Mouse (Mus musculus): Measurements from ENCODE around the gene Mbnl2.

GRCm38 (mm10) chr14:120368914-120369391 is 93.5 kb downstream of the Mbnl2 start:
- no peak for TF ChIP-seq ZC3H11A (IDR thresholded peaks at IDR 0.05; ENCODE audit: low read depth, low read length)
- TF ChIP-seq GABPA (IDR thresholded peaks at IDR 0.05; ENCODE audit: low read depth, low read length): no peak
- no peak for TF ChIP-seq CTCF (IDR thresholded peaks at IDR 0.05 in 2 of 3, conservative IDR thresholded peaks at IDR 0.05 in 1 of 3; ENCODE audit: control insufficient read depth in 1 of 3, insufficient read depth in 1 of 3, low read depth in 2 of 3, low read length in 3 of 3, poor library complexity in 1 of 3, severe bottlenecking in 1 of 3)
- TF ChIP-seq EP300 (IDR thresholded peaks at IDR 0.05; ENCODE audit: low read depth in 1 of 2, low read length in 2 of 2): no peak
- no peak for TF ChIP-seq BHLHE40 (IDR thresholded peaks at IDR 0.05; ENCODE audit: borderline replicate concordance, low read depth, low read length)
- TF ChIP-seq USF1 (IDR thresholded peaks at IDR 0.05; ENCODE audit: low read depth, low read length): no peak
- no peak for TF ChIP-seq NRF1 (IDR thresholded peaks at IDR 0.05; ENCODE audit: insufficient read depth, low read depth, low read length, poor library complexity, severe bottlenecking)
- TF ChIP-seq GATA1 (IDR thresholded peaks at IDR 0.05; ENCODE audit: low read depth, low read length): no peak
- TF ChIP-seq USF2 (IDR thresholded peaks at IDR 0.05; ENCODE audit: borderline replicate concordance in 1 of 2, insufficient read depth in 1 of 2, low read depth in 1 of 2, low read length in 2 of 2): no peak
- no peak for TF ChIP-seq JUND (IDR thresholded peaks at IDR 0.05; ENCODE audit: low read depth, low read length)

Measured in MEL (cell line).